ENCODE assay signal across 10 mouse cellular contexts in the genomic region with DNA sequence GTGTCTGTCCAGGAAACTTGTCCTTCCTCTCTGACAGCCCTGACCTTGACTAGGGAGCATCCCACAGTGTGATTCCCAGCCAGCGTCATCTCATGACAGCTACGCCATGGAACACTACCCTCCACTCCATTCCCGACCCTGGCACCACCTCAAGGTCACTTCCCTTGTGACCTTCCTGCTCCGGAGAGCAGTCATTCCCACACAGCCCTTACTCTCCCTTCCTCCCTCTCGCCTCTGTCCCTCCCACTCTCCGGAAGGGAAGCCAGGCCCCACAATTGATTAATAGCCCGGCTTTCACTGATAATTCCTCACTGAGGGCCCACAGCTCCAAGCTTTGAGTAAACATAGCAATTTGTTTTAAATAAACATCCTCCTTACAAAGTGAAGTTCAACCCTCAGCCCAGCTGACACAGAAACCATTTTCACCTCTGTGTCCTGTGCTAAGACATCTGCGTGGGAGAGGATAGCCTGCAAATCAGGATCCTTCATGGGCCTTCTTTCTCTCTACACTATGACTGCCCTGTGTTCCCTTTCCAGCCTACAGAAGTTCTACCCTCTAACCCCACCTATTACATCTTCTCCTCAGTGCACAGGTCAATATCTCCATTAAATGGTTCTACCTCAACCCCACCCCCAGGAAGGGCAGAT. TPM values are rescaled to one million over a fixed set of nuclear protein-coding genes. Genes with fewer than 3 reads are reported as not detected.
A peak's percentile ranks its signal among the peaks of the same experiment; 100 is the strongest.
DNase-seq lines count a peak whose midpoint lies in the region; ATAC-seq lines count a peak whose summit lies in the region.
"Had no signal": no experiment of that assay in that cellular context is flagged by ENCODE, and none has a peak within 500 bp of the region (broad histone marks: within the 10 kb centered on the region; RNA-seq: fewer than 3 reads in every experiment).

No protein-coding gene starts in this region.

- H3K27me3 ChIP-seq in hindbrain, embryonic 16.5 days (replicated peaks; ENCODE audit: control insufficient read depth, insufficient read depth, low read length): peaks cover 2% of the 10 kb centered on the region; the same call in 1 of the 2 replicates
- H3K27me3 ChIP-seq: neural tube, embryonic 12.5 days had no signal

- no peaks in the 10 kb centered on the region for H3K36me3 ChIP-seq in hindbrain, embryonic 16.5 days (ENCODE audit: control insufficient read depth, insufficient read depth, low read length)
- H3K36me3 ChIP-seq: limb, embryonic 12.5 days; neural tube, embryonic 12.5 days had no signal

- 61% methylated on average over 8 of the region's 8 CpGs for WGBS in hindbrain, embryonic 16.5 days

- no peak for ATAC-seq in hindbrain, embryonic 16.5 days

- H3K4me2 ChIP-seq in hindbrain, embryonic 16.5 days (ENCODE audit: low read length): no peak overlapping the region
- H3K4me2 ChIP-seq: limb, embryonic 12.5 days; neural tube, embryonic 12.5 days had no signal

- peak; percentile 94 for DNase-seq in adrenal gland, postnatal 14 days
- DNase-seq in heart, postnatal 4 days: peak; percentile 50
- peak; percentile 40 for DNase-seq in liver
- DNase-seq in lung, postnatal 4 days: peak; percentile 82 to 90
- no peak for DNase-seq in embryo, embryonic 9.5 days (ENCODE audit: extremely low spot score)
- no peak for DNase-seq in gastrocnemius, postnatal 14 days
- no peak for DNase-seq in urinary bladder, postnatal 10 days (ENCODE audit: low spot score)

- no peak overlapping the region for H3K9ac ChIP-seq in hindbrain, embryonic 16.5 days (ENCODE audit: low read depth, low read length)
- H3K9ac ChIP-seq: limb, embryonic 12.5 days; neural tube, embryonic 12.5 days had no signal

- intact Hi-C loops in gastrocnemius, postnatal 14 days (cut with DNase I; ENCODE audit: low total_unique reads): no loop called here

- no peak overlapping the region for H3K27ac ChIP-seq in hindbrain, embryonic 16.5 days (ENCODE audit: low read depth, low read length)
- H3K27ac ChIP-seq: limb, embryonic 12.5 days; neural tube, embryonic 12.5 days had no signal

- H3K4me1 ChIP-seq in hindbrain, embryonic 16.5 days (ENCODE audit: control insufficient read depth, insufficient read depth, low read depth, low read length): peaks cover 4% of the 10 kb centered on the region

- no peaks in the 10 kb centered on the region for H3K9me3 ChIP-seq in hindbrain, embryonic 16.5 days (ENCODE audit: control insufficient read depth, low read length)
- H3K9me3 ChIP-seq: limb, embryonic 12.5 days; neural tube, embryonic 12.5 days had no signal

- no peak overlapping the region for H3K4me3 ChIP-seq in hindbrain, embryonic 16.5 days (ENCODE audit: low read length)
- H3K4me3 ChIP-seq: limb, embryonic 12.5 days; neural tube, embryonic 12.5 days had no signal

RNA-seq across cellular contexts. Expression of gene Smndc1, which starts 47.1 kb away (rescaled TPM):
- 43.0 and 44.7 TPM in 2 replicates for total RNA-seq in adrenal gland, postnatal 14 days (2021)
- total RNA-seq in heart, postnatal 4 days (2021): 10 to 100 TPM; 43.2 to 48.2 TPM
- 26.9 and 29.8 TPM in 2 replicates for polyA plus RNA-seq in hindbrain, embryonic 16.5 days (2015; fragmentation: Nextera tagmentation; extraction: Ambion mirVana)
- 10 to 100 TPM; 24.3 to 26.6 TPM for total RNA-seq in gastrocnemius, postnatal 14 days (2021)

Comparison
In these comparisons a context has a peak if more than half of its experiments do, and no peak if none do; other contexts are left out.
1. DNase-seq: peak in adrenal gland, postnatal 14 days (single experiment), heart, postnatal 4 days (single experiment), liver (single experiment) and lung, postnatal 4 days (2 of 2); none in embryo, embryonic 9.5 days (single experiment), gastrocnemius, postnatal 14 days (single experiment) and urinary bladder, postnatal 10 days (single experiment).